Mouse (Mus musculus) myocyte (in vitro differentiated cells): ENCODE measurements at regions not wholly inside any gene's neighbourhood (a gene's known extent, or its start where the extent isn't known, plus 50 kb on each side); places are given as distances from the start of the nearest gene placed in this dataset.

ENCODE experiments used
- CEBPB ChIP-seq: IDR thresholded peaks from 2 replicates; pipeline ENCODE4 v1.6.1; 2011; ENCODE audit warnings: mild to moderate bottlenecking, moderate library complexity; ENCODE audit not compliant: poor library complexity, insufficient read depth, severe bottlenecking
- E2F4 ChIP-seq: IDR thresholded peaks from one replicate; pipeline ENCODE4 v1.6.1; 2011; ENCODE audit warnings: mild to moderate bottlenecking, control low read depth, moderate library complexity; ENCODE audit not compliant: insufficient read depth
- MAX ChIP-seq: IDR thresholded peaks from one replicate; pipeline ENCODE4 v1.6.1; 2011; ENCODE audit warnings: low read depth, mild to moderate bottlenecking, control low read depth
- MYOD1 ChIP-seq, 3 experiments: IDR thresholded peaks; one replicate each; pipeline ENCODE4 v1.6.1; 2011; ENCODE audit warnings: control low read depth in 2 of 3, low read depth in 2 of 3, mild to moderate bottlenecking in 2 of 3, moderate library complexity in 1 of 3; ENCODE audit not compliant: insufficient read length in 2 of 3, control insufficient read depth in 1 of 3
- MYOG ChIP-seq, 3 experiments: IDR thresholded peaks; one replicate each; pipeline ENCODE4 v1.6.1; 2011; ENCODE audit warnings: control low read depth in 2 of 3, low read depth in 2 of 3, mild to moderate bottlenecking in 2 of 3; ENCODE audit not compliant: insufficient read length in 2 of 3, control insufficient read depth in 1 of 3, insufficient read depth in 1 of 3
- POLR2A ChIP-seq: IDR thresholded peaks from one replicate; pipeline ENCODE4 v1.6.1; 2011; ENCODE audit warnings: low read depth, mild to moderate bottlenecking, control low read depth, moderate library complexity; ENCODE audit not compliant: insufficient read length
- POLR2AphosphoS2 ChIP-seq: IDR thresholded peaks from one replicate; pipeline ENCODE4 v1.6.1; 2011; ENCODE audit warnings: low read depth, control low read depth; ENCODE audit not compliant: insufficient read length
- REST ChIP-seq: IDR thresholded peaks from one replicate; pipeline ENCODE4 v1.6.1; 2011; ENCODE audit warnings: mild to moderate bottlenecking, control low read depth, moderate library complexity; ENCODE audit not compliant: insufficient read depth, insufficient read length
- SRF ChIP-seq: IDR thresholded peaks from one replicate; pipeline ENCODE4 v1.6.1; 2011; ENCODE audit warnings: low read depth; ENCODE audit not compliant: control insufficient read depth, insufficient read length
- TCF12 ChIP-seq: IDR thresholded peaks from one replicate; pipeline ENCODE4 v1.6.1; 2011; ENCODE audit warnings: mild to moderate bottlenecking, control low read depth; ENCODE audit not compliant: poor library complexity, insufficient read depth, severe bottlenecking
- USF1 ChIP-seq: IDR thresholded peaks from one replicate; pipeline ENCODE4 v1.6.1; 2011; ENCODE audit warnings: low read depth, mild to moderate bottlenecking, control low read depth, moderate library complexity

GRCm38 (mm10) chr9:32002924-32003323 is 89.7 kb upstream of the Barx2 start:
- TF ChIP-seq MYOG (IDR thresholded peaks at IDR 0.05; ENCODE audit: control insufficient read depth in 1 of 3, insufficient read depth in 1 of 3, insufficient read length in 2 of 3, low read depth in 2 of 3): no peak
- no peak for TF ChIP-seq POLR2A
- no peak for TF ChIP-seq POLR2AphosphoS2
- TF ChIP-seq MAX: no peak
- TF ChIP-seq REST: no peak
- no peak for TF ChIP-seq USF1
- TF ChIP-seq CEBPB: no peak
- no peak for TF ChIP-seq SRF
- TF ChIP-seq TCF12: no peak
- no peak for TF ChIP-seq E2F4
- no peak for TF ChIP-seq MYOD1 (IDR thresholded peaks at IDR 0.05; ENCODE audit: control insufficient read depth in 1 of 3, insufficient read length in 2 of 3, low read depth in 2 of 3)
